Mouse (Mus musculus) layer of hippocampus, postnatal 10 days (tissue): ENCODE data around the gene Ino80e. TPM values are rescaled to one million over a fixed set of nuclear protein-coding genes. Genes with fewer than 3 reads are reported as not detected.

Experiments
- DNase-seq, 2 experiments: peaks; one replicate each; pipeline ENCODE4 v3.0.0; 2021; ENCODE audit warnings: low spot score in 2 of 2
- total RNA-seq, 2 experiments: library from RNA; stranded (reverse); gene quantifications; 2 replicates each; pipeline ENCODE4 v1.2.3; 2021

Ino80e gene
- total RNA-seq, 2 experiments from 2014 or later: 56.1 to 58.8 TPM

DNA sequence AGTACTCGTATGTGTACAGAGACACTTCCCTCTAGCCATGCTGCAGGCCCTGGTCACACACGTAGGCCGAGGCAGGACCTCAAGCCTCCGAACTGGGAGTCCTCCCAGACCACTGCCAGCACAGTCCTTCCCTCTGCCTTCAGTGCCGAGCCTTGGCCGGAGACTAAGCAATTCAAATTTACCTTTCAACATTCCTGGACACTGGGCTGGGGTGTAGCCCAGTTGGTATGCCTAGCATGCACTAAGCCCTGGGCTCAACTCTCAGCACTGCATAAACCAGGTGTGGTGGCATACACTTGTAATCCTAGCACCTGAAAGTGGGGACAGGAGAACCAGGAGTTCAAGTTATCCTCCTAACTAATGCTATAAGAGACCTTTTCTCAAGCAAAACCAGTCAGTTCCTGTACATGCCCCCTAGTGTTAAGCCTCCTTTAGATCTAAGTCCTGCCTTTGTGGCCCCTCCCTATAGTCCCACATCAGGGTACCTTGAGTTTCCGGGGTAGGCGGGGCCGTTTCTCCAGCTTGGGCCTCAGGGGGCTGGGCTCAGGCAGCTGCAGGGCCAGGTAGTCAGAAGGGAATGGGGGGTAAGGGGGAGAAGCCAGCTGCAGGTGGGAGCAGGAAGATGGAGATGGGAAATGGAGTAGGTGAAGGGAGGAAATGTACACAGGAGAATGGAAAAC is 5.3 kb downstream of the Ino80e start:
- DNase-seq: no peak

DNA sequence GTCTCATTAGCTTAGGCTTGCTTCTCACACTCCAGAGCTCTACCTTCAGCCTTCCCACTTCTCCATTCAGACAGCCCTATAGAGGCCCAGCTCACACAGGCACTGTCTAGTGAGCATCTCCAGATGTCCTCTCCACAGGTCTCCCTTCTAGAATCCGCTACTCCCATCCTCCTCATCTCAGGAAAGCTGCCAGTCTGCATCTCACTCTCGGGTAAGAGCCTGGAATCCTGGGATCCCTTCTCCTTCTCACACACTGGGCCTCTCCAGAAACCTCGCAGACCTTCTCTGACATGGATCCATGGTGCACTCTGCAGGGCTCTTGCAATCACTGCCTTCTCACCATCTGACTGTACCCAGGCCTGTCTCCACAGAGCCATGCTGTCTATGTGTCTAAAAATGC is 6.5 kb downstream of the Ino80e start:
- no peak for DNase-seq

DNA sequence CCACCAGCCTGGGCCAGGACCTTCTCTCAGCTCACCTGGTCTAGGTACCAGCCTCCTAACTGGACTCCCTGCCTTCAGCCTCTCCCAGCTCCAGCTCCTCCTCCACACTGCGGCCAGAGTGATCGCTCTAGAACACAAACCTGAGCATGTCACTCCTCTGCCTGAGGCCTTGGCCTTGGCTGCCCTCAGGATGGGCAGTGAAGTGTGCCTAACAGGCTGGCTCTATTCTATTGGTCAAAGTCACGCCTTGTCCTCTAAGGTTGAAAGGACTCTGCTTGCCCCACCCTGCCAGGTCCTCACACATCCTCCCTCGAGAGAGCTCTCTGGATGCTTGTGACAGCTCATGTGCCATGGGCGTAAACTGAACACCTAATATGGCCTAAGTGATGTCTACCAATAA is 8.7 kb downstream of the Ino80e start:
- DNase-seq: no peak

DNA sequence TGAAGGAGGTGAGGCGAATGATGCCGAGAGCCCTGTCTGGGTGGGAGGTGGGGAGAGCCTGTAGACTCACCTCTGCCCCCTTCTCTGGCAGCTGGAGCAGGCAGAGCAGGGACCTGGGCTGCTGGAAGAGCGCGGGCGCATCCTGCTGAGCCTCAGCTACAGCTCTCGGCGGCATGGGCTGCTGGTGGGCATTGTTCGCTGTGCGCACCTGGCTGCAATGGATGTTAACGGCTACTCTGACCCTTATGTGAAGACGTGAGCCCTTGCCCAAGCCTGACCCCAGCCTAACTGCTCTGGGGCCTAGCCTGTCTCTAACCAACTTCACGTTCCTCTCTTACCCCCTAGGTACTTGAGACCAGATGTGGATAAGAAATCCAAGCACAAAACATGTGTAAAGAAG is 11.0 kb downstream of the Ino80e start:
- no peak for DNase-seq

DNA sequence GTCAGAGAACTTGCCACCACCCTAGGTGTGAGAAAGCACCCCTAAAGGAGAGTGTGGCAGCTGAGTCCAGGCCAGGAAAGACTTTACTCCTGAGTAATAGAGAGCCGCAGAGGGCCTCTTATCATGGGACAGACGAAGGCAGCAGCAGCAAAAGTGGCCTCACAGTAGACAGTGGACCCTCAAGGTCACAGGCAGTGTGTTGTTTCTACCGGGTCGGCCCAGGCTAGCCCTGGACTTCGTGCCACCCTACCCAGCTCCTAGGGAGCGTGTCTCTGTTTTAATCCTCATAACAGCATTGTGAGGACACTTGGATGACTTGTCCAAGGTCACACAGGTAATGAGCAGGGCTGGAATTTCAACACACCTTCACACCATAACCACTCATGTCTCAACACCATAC is 12.0 kb downstream of the Ino80e start:
- DNase-seq: no peak

DNA sequence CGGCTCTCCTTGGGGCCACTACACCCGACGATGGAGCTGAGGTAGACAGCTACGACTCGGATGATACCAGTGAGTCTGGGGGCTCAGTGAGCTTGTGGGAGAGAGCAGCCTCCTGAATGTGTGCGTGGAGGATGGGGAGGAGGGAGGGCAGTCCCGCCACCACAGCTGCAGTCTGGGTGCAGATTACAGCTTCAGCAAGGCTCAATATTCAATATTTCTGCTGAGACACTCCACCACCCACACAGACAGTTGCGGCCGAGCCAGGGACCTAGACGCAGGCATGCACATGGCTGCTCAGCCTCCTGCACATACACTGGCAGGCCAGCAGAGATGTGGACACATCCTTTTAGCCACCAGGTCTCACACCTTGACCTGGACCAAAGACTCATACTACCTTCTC is 13.4 kb downstream of the Ino80e start:
- DNase-seq: no peak

DNA sequence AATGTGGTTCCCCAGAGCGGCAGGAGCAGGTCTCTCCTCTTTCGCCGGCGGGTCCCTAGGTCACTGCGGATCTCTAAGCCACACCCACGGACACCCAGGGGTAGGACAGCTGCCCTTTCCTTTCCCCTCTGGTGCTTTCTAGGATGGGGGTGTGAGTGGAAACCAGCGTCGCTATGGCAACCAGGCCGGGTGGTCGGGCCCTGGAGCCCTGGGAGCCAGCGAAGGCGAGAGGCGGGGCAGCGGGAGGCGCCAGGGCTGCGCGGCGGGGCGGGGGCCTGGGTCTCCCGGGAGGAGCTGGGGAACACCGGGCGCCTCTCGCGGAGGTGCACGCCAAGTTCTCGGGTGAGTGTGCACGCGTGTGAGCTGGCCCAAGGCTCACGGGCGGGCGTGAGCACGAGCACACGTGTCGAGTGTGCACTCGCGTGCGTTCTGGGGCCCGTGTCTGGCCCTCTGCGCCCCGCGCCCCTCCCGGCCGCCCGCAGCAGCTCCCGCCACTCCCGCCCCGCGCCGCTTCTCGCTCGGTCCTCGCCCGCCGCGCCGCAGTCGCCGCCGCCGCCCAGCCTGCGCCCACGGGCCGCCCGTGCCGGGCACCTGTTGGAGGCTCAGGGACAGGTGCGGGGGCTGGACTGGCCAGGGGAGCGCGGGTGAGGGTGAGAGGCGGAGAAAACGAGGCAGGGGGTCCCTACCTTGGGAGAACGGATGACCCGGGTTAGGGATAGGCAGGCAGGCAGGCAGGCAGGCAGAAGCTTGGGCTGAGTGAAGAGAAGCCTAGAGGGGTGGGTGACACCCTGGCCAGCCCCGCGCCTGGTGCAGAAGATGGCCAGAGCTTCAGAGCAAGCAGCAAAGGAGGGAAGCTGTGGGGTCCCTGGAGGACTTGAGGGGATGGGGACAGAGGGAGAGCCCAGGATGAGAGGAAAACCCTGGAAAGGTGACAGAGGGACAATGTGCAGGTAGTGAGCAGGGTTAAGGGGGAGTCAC is 14.5 kb downstream of the Ino80e start:
- peak; percentile 48 to 64 for DNase-seq

DNA sequence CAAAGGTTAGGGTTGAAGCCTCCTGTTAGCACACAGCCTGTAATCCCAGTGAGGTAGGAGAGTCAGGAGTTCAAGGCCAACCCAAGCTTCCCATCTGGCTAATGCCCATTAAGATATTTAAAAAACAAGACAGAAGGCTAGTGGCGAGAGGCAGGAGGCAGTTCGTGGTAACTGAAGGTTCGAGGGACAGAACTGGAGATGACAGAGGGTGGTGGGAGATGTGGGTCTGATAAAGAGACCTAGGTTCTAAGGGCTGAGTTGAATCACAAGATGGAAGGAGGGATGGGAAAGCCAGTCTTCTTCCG is 15.1 kb downstream of the Ino80e start, which contains the start of gene Doc2a:
TSS of gene Doc2a (plus strand) at position 301 of the 305 bp plus-strand sequence.
- DNase-seq: no peak

DNA sequence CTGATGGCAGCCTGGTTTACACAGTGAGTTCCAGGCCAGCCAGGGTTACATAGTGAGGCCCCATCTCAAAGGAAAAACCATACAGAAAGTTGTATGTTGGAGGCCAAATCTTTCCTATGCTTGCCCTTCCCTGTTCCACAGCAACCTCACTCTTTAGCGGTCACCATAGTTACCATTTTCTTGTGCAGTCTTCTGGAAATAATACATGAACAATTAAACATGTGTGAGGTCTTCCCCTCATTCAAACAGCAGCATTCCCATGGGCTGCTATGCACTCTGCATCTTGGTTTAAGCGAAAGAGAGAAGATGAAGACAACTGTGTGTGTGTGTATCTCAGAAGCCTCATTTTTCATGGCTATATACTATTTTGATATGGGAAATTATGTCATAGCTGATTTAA is 16.7 kb downstream of the Ino80e start:
- DNase-seq: no peak

DNA sequence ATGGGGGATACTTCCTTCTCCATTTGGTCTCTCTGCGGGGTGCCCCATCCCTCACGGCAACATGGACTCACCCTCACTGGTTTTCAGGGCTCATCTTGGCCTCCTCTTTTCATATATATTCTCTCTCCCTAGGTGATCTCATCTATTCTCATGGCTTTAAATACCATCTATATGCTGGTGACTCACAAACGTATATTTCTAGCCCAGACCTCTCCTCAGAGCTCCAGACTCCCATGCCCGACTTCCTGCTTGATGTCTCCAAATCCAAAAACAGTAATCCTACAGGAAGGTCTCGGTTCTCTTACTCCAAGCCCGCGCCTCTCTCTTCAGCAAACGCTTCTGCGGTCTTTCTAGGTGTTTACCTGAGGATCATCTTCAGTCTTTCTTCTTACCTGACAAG is 18.9 kb downstream of the Ino80e start:
- no peak for DNase-seq

DNA sequence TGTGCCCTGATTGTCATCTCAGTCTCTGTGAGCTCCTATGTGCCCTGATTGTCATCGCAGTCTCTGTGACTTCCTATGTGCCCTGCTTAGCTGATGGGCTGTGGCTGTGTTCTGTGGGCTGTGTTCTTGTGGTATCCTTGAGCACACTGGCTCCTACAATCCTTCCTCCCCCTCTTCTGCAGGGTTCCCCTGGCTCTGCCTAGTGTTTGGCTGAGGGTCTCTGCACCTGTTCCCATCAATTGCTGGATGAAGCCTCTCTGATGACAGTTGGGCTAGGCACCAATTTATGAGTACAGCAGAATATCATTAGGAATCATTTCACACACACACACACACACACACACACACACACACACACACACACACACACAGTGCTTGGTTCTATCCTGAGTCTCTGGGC is 28.9 kb downstream of the Ino80e start:
- DNase-seq: no peak

DNA sequence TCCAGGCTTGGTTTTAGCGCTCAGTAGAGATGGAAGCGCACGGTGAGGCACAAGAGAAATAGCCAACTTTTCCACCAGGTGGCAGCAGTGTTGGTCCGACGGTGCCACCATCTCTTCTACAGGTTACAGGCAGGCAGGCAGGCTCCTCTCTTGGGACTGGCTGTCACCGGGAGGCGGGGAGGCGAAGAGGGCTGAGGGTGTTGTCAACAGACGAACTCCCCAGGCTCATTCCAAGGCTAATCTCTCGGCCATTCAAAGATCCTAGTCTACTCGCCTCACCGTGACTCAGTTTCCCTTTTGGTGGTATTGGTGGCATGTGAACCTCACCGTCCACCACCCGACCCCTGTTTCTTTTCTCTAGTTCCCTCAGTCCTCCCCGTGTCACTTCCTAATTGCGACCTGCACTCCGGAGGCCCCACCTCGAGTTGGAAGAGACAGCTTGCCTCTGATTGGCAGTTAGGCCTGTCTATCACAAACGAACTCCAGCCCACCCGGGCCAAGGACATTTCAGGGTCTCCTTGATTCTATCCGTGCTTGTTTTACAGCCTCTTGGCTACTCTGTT is 30.1 kb downstream of the Ino80e start:
- DNase-seq: peak; percentile 84 to 85

DNA sequence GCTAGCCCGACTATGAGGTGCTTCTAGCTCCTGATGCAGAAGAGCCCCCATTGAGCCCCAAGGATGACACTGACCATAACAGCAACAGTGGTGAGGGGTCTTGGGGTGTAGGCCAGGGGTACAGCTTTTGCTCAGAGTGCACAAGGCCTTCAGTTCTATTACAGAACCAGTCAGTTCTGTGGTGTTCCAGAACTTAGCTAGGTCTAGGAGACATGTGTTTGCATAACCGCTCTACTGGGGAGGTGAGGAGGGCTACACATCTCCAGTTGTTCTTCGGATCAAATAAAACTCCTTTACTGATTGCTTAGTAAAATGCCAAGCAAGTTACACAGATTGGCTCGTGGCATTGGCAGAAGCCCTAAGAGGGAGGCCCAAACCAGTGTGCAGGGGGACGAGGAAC is 30.6 kb downstream of the Ino80e start, which contains the start of gene 4930451I11Rik:
TSS of gene 4930451I11Rik (minus strand) at position 101 of the 400 bp plus-strand sequence.
- no peak for DNase-seq

DNA sequence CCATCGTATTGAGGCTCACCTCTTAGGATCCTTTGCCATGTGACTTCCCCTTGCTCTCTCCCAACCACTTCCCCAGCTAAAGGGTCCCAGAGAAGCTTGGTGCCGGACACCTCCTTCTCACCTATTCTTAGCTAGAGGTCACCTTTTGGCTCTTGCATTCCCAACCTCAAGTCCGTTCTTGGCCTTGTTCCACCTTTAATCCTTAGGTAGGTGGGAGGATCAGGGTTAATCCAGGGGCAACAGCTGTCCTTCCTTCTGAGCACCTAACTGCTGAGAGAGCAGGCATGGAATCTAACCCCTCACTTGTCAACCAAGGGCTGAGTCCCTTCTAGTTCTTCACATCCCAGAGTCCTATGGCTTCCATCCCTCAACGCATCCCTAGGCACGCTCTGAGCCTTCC is 36.2 kb downstream of the Ino80e start:
- no peak for DNase-seq

DNA sequence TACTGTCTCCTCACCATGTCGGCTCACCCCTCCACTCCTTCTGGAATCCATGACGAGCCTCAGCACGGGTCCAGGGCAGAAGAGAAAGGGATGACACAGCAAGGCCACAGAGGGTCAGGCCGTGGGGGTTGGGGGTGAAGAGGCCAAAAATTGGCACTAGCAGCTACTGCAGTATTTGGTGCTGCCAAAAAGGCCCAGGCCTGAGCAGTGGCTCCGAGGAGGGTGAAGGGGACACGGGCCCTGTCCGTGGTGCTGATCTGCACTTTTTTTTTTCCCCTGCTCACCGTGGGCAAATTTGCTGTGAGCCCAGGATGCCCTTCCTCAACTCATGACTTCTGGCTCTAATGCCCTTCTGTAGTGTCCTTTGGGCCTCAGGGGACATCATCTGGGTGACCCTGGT is 36.8 kb downstream of the Ino80e start:
- no peak for DNase-seq

DNA sequence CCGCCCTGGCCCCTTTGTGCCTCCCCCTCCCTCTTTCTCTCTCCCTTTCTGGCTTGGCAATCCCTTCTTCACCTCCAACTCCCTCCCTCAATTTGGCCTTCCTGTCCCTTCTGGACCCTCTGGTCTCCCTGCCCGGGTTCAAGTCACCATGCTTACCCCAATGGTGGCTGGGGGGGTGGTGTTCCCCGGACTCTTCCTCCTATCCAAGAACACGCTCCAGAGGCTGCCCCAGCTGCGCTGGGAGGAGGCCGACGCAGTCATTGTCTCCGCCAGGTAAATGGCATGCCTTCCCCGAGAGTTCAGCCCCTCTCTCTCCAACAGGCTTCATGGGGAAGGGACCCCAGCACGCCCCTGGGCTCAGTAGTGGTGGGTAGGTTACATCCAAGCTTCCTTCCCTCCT is 38.2 kb downstream of the Ino80e start:
- no peak for DNase-seq

DNA sequence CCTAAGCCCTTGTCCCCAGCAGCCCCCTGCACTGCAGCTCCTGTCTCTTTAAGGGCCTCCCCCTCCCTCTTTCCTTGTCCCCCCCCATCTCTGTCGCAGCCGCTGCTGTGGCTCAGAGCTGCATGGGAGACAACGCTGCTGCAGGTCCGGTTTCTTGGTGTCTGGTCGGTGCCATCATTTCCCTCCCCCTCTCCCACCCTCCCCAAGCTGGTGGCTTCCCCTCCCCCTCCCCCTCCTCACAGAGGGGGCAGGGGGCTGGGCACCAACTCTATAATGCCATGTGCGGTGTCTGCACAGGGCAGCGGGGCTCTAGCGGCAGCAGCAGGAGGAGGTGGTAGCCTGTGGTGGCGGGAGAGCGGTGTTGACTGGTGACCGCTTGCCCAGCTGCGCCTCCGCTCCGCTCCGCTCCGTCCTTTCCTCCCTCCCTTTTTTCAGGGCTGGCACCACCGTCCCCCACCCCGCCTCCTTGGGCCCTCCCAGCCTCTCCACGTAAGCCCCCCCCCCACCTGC is 38.9 kb downstream of the Ino80e start:
- DNase-seq: peak in 1 of 2 experiments; percentile 46

DNA sequence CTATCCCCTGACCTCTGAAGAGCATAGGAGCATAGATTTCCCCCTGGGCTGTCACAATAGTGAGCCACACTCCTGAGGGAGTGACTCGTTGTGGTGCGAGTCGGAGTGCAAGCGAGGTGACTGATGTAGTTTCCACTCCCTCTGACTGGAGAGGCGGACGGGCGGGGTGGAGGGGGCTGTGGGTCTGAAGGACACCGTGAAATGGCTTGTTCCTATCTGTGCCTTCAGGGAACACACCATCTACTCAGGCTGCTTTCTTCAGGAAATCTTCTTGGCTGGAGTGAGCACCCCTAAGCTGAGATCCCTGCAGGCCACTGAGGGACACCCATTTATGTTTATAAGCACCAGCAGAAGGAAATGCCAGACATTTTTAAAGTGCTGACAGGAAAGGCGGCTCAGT is 39.4 kb downstream of the Ino80e start:
- DNase-seq: no peak

DNA sequence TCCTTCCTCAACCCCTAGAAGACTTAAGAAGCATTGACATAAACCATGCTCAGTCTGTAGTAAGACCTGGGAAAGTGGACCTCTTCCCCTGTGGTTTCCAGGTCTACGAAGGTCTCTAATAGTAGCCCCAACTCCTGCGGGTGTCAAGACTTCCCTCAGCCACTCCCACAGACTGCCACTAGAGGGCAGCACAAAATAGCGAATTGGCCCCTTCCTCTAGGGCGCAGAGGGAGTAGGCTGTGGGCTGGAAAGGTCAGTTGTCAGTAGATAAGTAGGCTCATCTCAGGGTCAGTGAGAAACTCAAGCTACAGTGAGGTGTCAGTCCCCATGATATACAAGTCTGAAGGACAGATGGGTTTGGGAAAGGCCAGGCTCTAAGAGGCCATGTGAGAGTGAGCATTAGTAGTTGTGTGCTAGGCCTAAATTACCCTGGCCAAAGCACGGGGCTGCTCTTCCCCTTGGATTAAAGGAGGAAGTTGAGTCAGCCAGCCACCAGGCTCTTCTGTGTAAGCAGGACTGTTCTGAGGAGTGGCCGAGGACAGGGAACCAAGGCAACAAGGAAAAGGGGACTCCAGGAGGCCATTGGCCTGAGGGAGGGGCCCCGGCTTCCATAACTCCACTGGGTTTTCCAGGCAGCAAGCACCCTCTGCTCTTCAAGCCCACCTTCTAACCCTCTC is 40.2 kb downstream of the Ino80e start:
- DNase-seq: peak; percentile 84 to 88

DNA sequence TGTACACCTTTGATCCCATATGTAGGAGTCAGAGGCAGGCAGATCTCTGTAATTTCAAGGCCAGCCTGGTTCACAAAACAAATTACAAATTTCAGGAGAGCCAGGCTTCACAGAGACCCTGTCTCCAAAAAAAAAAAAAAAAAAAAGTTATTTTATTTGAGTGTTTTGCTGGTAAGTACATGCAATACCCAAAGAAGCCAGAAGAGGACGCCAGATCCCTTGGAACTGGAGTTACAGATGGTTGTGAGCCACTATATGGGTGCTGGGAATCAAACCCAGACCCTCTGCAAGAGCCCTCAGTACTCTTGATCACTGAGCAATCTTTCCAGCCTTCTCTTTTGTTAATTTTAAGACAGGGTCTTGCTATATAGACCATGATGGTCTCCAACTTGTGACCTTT is 43.4 kb downstream of the Ino80e start:
- no peak for DNase-seq

DNA sequence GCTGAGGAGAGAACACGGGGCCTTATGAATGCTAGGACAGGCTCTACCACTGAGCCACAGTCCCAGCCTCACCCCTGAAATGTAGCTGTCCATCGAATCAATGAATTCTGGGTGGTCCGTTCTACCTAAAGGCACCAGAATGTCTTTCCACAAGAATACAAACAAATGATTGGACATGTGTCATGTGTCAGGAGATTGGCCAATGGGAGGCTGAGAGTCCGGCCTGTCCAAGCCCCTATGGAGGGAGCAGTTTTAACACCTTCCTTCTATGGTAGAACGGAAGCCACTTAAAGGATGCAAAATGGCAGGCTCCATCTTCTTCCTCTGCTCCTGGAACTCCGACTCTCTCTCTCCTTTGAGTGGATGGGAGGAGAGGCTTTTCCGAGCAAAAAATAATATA is 44.6 kb downstream of the Ino80e start:
- DNase-seq: no peak
